Mouse (Mus musculus) cerebellum, adult 2 months (tissue): ENCODE measurements around the gene Tub.

ENCODE experiments used
- CTCF ChIP-seq: fragments of 200-500 bp; IDR thresholded peaks from 2 replicates; pipeline ENCODE4 v1.5.1; 2011; ENCODE audit warnings: low read depth, mild to moderate bottlenecking, control low read depth, low read length, moderate library complexity, borderline replicate concordance; ENCODE audit not compliant: insufficient read depth
- POLR2A ChIP-seq: fragments of 200-500 bp; IDR thresholded peaks from 2 replicates; pipeline ENCODE4 v1.6.1; 2011; ENCODE audit warnings: low read length, control low read depth, borderline replicate concordance; ENCODE audit not compliant: insufficient read depth

DNA sequence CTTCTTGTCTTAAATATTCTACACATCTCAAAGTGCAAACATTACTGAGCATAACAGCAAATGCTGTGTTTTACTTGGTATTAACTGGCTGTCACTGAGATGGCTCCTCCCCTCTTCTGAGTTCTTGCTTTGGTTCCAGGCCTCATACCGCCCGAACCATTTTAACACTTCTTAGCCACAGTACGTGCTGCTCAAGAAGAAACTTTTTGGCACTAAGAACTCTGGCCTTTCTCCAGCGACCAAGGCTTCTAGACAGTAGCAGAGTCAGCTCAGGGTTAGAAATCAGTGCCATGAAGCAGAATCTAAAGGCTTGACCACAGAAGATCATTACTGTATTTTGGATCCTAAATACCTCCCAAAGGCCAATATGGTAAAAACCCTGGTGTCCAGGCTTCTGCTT is 119.5 kb downstream of the Tub start:
- TF ChIP-seq CTCF (no peak), POLR2A (no peak)
